Mouse (Mus musculus): Measurements from ENCODE around the gene Gpbar1. TPM values are rescaled to one million over a fixed set of nuclear protein-coding genes. Genes with fewer than 3 reads are reported as not detected.
"Not testable (repeated sequence)": the region's sequence is repeated elsewhere in the genome, so short reads cannot be mapped to it uniquely, and the experiment has no call there.

Gene Gpbar1
- total RNA-seq, 2 experiments from 2014 or later: not detected

- DNase-seq (ENCODE audit: low spot score): no peak
- intact Hi-C loops (cut with DNase I): no loop called here
Measured at GRCm38 (mm10) chr1:74309767-74310166, 31.4 kb downstream of the Gpbar1 start.

DNA sequence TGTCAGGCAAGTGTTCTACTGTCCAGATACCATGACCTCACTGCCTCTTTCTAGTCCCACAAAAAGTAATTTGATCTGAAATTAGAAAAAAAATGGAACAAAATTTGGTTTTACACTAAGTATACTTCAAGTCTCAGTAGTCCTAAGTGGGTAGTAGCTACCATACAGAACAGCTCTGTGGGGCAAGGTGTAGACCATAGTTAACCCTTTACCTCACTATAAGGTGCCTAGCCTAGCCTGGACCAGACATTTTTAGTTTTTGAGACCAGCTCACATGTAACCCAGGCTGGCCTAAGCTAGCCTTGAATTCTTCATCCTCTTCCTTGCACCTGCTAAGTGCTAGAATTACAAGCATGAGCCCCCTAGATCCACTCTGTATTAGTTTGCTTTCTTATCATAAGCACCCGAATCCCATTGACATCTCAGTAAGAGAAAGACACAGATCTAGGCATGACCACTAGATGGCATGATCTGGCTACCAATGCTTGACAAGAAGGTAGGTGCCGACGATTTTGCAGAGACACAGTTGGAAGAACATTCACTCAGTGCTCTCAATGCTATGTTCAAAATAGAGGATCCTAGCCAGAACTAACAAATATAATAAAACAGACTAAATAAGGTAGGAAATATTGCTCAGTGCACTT lies 34.8 kb downstream of the Gpbar1 start:
- no peak for DNase-seq (ENCODE audit: low spot score)
- intact Hi-C loops (cut with DNase I): loop anchor here (1.0 to 2.0 kb wide), 3 partner anchors 50 to 140 kb away; partner anchors contain the start of gene Ctdsp1

- DNase-seq (ENCODE audit: low spot score): no peak
- intact Hi-C loops (cut with DNase I): no loop called here
Measured at GRCm38 (mm10) chr1:74314796-74315195, 36.4 kb downstream of the Gpbar1 start.

- DNase-seq (ENCODE audit: low spot score): no peak
- intact Hi-C loops (cut with DNase I): loop anchor here (2.0 kb wide), 1 partner anchor 15 kb away; no protein-coding TSS in a partner anchor
Measured at GRCm38 (mm10) chr1:74316114-74316827, 37.9 kb downstream of the Gpbar1 start.

DNA sequence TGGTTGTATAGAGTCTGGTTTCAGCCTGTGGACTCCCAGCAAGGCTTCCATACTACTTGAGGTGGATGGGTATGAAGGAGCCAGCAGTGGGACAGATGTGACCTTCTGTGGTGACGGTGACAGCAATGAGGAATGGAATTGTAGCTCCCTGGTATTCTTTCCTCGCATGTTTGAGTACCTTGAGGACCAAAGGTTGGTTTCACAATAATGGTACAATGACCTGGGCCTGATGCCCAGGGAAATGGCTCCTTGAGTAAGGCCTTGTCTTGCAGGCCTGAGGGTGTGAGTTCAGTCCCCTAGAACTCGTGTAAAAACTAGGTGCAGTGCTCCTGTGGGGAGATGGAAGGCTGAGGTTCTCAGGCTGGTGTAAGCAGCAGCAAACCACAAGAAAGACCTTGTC lies 40.4 kb downstream of the Gpbar1 start:
- DNase-seq (ENCODE audit: low spot score): no peak
- intact Hi-C loops (cut with DNase I): no loop called here

DNA sequence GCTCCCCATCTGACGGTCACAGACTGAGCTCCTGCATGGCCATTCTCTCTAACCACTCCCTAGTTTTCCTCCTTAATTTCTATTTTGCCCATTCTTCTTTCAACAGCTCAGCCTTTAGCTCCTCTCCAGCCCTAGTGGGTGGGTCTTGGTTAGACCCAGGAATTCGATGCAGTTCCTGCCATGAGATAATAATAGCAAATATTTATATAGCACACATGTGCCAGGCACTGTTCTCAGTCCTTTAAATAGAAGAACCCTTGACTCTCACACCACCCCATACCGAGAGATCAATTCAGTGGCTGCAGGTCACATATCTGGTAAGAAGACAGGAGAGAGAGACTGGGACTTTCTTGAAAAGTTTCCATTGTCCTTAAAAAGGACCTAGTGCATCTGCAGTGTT lies 43.0 kb downstream of the Gpbar1 start:
- DNase-seq (ENCODE audit: low spot score): no peak
- intact Hi-C loops (cut with DNase I): no loop called here

- intact Hi-C loops (cut with DNase I); DNase-seq (ENCODE audit: low spot score): not testable (repeated sequence)
Measured at GRCm38 (mm10) chr1:74326916-74327315, 48.6 kb downstream of the Gpbar1 start.

Other genes with a start within 250 kb of the Gpbar1 start
- 100 to 1,000 TPM; 679 to 701 TPM for gene Tns1, start 154.1 kb upstream of the Gpbar1 start, total RNA-seq (2021)
- 1 to 10 TPM; 1.1 to 1.5 TPM for gene Rufy4, start 153.0 kb upstream of the Gpbar1 start, total RNA-seq (2021)
- gene Cxcr2, start 124.6 kb upstream of the Gpbar1 start, total RNA-seq (2021): under 1 TPM; 0.10 to 0.11 TPM
- gene Cxcr1, start 83.9 kb upstream of the Gpbar1 start, total RNA-seq (2021): not detected
- gene Arpc2, start 42.5 kb upstream of the Gpbar1 start, total RNA-seq (2021): 100 to 1,000 TPM; 134 to 140 TPM
- 10 to 100 TPM; 87.5 to 94.8 TPM for gene Aamp, start 6.2 kb downstream of the Gpbar1 start, total RNA-seq (2021)
- 100 to 1,000 TPM; 160 to 161 TPM for gene Pnkd, start 6.4 kb downstream of the Gpbar1 start, total RNA-seq (2021)
- 10 to 100 TPM; 38.4 to 41.5 TPM for gene Tmbim1, start 27.1 kb downstream of the Gpbar1 start, total RNA-seq (2021)
- under 1 TPM; 0.18 to 0.28 TPM for gene Catip, start 83.6 kb downstream of the Gpbar1 start, total RNA-seq (2021)
- gene Slc11a1, start 96.6 kb downstream of the Gpbar1 start, total RNA-seq (2021): 1 to 10 TPM; 2.5 to 3.2 TPM
- gene Ctdsp1, start 113.0 kb downstream of the Gpbar1 start, total RNA-seq (2021): 100 to 1,000 TPM; 123 to 139 TPM
- gene Vil1, start 130.8 kb downstream of the Gpbar1 start, total RNA-seq (2021): 1 to 10 TPM in 1 of 2 experiments, under 1 TPM in 1; 0.57 to 1.0 TPM
- 10 to 100 TPM; 12.5 to 14.7 TPM for gene Cnot9, start 227.5 kb downstream of the Gpbar1 start, total RNA-seq (2021)

All from heart, postnatal 25 days (tissue).